Mouse (Mus musculus) layer of hippocampus, adult 8-10 months (tissue): ENCODE measurements around the gene Gm20547. TPM values are rescaled to one million over a fixed set of nuclear protein-coding genes. Genes with fewer than 3 reads are reported as not detected.
A peak's percentile ranks its signal among the peaks of the same experiment; 100 is the strongest.
"Not testable (repeated sequence)": the region's sequence is repeated elsewhere in the genome, so short reads cannot be mapped to it uniquely, and the experiment has no call there.

Experiments
- DNase-seq, 2 experiments: peaks; one replicate each; pipeline ENCODE4 v3.0.0; 2022; ENCODE audit warnings: low spot score in 2 of 2
- total RNA-seq, 4 experiments: library from RNA; stranded (reverse); gene quantifications; 2 replicates each; pipeline ENCODE4 v1.2.4; 2022

Gene Gm20547
- total RNA-seq, 4 experiments from 2014 or later: not detected

GRCm38 (mm10) chr17:34853511-34853910 is 28.3 kb downstream of the Gm20547 start:
- DNase-seq: no peak

GRCm38 (mm10) chr17:34850517-34851125 is 31.2 kb downstream of the Gm20547 start:
- DNase-seq: no peak

- DNase-seq: peak; percentile 95 to 96
Observed at GRCm38 (mm10) chr17:34849722-34850516, 31.9 kb downstream of the Gm20547 start, which contains the start of the genes Skiv2l and Nelfe. TSS of gene Skiv2l (minus strand) at chr17:34850210. TSS of gene Nelfe (plus strand) at chr17:34850391.

- DNase-seq: no peak
Observed at GRCm38 (mm10) chr17:34847615-34848014, 34.2 kb downstream of the Gm20547 start.

GRCm38 (mm10) chr17:34847192-34847591 is 34.6 kb downstream of the Gm20547 start:
- no peak for DNase-seq

- no peak for DNase-seq
Observed at GRCm38 (mm10) chr17:34844884-34845283, 37.0 kb downstream of the Gm20547 start.

GRCm38 (mm10) chr17:34840736-34841307 is 41.0 kb downstream of the Gm20547 start:
- DNase-seq: no peak

GRCm38 (mm10) chr17:34838785-34839184 is 43.1 kb downstream of the Gm20547 start:
- DNase-seq: no peak

GRCm38 (mm10) chr17:34837464-34838324 is 44.1 kb downstream of the Gm20547 start:
- no peak for DNase-seq

GRCm38 (mm10) chr17:34836856-34837221 is 45.0 kb downstream of the Gm20547 start, which contains the start of the genes Stk19 and Dxo:
TSS of gene Stk19 (minus strand) at chr17:34836945.
TSS of gene Dxo (plus strand) at chr17:34837019.
- peak; percentile 96 to 97 for DNase-seq

GRCm38 (mm10) chr17:34836155-34836855 is 45.5 kb downstream of the Gm20547 start:
- DNase-seq: no peak

GRCm38 (mm10) chr17:34830776-34831175 is 51.1 kb downstream of the Gm20547 start:
- not testable (repeated sequence) for DNase-seq

- DNase-seq: no peak
Observed at GRCm38 (mm10) chr17:34814818-34815370, 66.9 kb downstream of the Gm20547 start.

- peak in 1 of 2 experiments; percentile 34 for DNase-seq
Observed at GRCm38 (mm10) chr17:34813747-34814146, 68.1 kb downstream of the Gm20547 start.

- DNase-seq: no peak
Observed at GRCm38 (mm10) chr17:34811275-34811674, 70.6 kb downstream of the Gm20547 start.

GRCm38 (mm10) chr17:34810811-34811210 is 71.0 kb downstream of the Gm20547 start:
- DNase-seq: not testable (repeated sequence)

- DNase-seq: not testable (repeated sequence)
Observed at GRCm38 (mm10) chr17:34810411-34810810, 71.4 kb downstream of the Gm20547 start.

- DNase-seq: no peak
Observed at GRCm38 (mm10) chr17:34808599-34809205, 73.1 kb downstream of the Gm20547 start.

GRCm38 (mm10) chr17:34807176-34807575 is 74.7 kb downstream of the Gm20547 start:
- DNase-seq: no peak
